Mouse (Mus musculus) erythroblast, embryonic 14.5 days (primary cell): ENCODE results near the gene Tox3.

Experiments
- GATA1 ChIP-seq: IDR thresholded peaks from 2 replicates; pipeline ENCODE4 v1.6.1; 2012; ENCODE audit warnings: low read length, inconsistent platforms, mixed read lengths
- TAL1 ChIP-seq: IDR thresholded peaks from 3 replicates; pipeline ENCODE4 v1.6.1; 2012; ENCODE audit warnings: low read length, inconsistent platforms, mixed read lengths

- no peak for TF ChIP-seq GATA1
- no peak for TF ChIP-seq TAL1
These were observed 81.2 kb downstream of the Tox3 start for GRCm38 (mm10) chr8:90266986-90267385.
